Mouse (Mus musculus) lung, postnatal 0 days (tissue): ENCODE measurements around the gene Zbtb9. TPM values are rescaled to one million over a fixed set of nuclear protein-coding genes. Genes with fewer than 3 reads are reported as not detected.

Source experiments
- ATAC-seq: fragments of 200-750 bp; cut with Nextera tagmentation; 2 replicates; pipeline ENCODE4 v1.8.0; 2017; ENCODE audit warnings: moderate library complexity
- DNase-seq: peaks from one replicate; pipeline ENCODE4 v3.0.0-alpha.2; 2016; ENCODE audit warnings: low spot score
- H3K27ac ChIP-seq: fragments of 300-500 bp; sonication (generic); 2 replicates; pipeline ENCODE4 v1.5.1; 2014; ENCODE audit warnings: antibody characterized with exemption, mild to moderate bottlenecking, low read length, mixed read lengths
- H3K27me3 ChIP-seq: fragments of 300-500 bp; sonication (generic); replicated peaks from 2 replicates; pipeline ENCODE4 v1.6.1; 2014; ENCODE audit warnings: low read length, mixed read lengths; ENCODE audit not compliant: insufficient read depth
- H3K36me3 ChIP-seq: fragments of 300-500 bp; sonication (generic); 2 replicates; pipeline ENCODE4 v1.6.1; 2014; ENCODE audit warnings: low read length, mixed read lengths; ENCODE audit not compliant: insufficient read depth
- H3K4me1 ChIP-seq: fragments of 300-500 bp; sonication (generic); 2 replicates; pipeline ENCODE4 v1.6.1; 2014; ENCODE audit warnings: antibody characterized with exemption, low read depth, low read length, mixed read lengths; ENCODE audit not compliant: insufficient read depth
- H3K4me2 ChIP-seq: fragments of 300-500 bp; sonication (generic); replicated peaks from 2 replicates; pipeline ENCODE4 v1.6.1; 2014; ENCODE audit warnings: low read depth, mild to moderate bottlenecking, low read length, moderate library complexity, mixed read lengths
- H3K4me3 ChIP-seq: fragments of 300-500 bp; sonication (generic); 2 replicates; pipeline ENCODE4 v1.5.1; 2014; ENCODE audit warnings: low read depth, low read length
- H3K9ac ChIP-seq: fragments of 300-500 bp; sonication (generic); replicated peaks from 2 replicates; pipeline ENCODE4 v1.6.1; 2014; ENCODE audit warnings: low read depth, mild to moderate bottlenecking
- H3K9me3 ChIP-seq: fragments of 300-500 bp; sonication (generic); 2 replicates; pipeline ENCODE4 v1.6.1; 2016; ENCODE audit warnings: low read length, mixed read lengths
- CTCF ChIP-seq: IDR thresholded peaks from 2 replicates; pipeline ENCODE4 v1.5.1; 2016; ENCODE audit warnings: antibody characterized with exemption, mild to moderate bottlenecking
- EP300 ChIP-seq: IDR thresholded peaks from 2 replicates; pipeline ENCODE4 v1.6.1; 2016; ENCODE audit warnings: antibody characterized with exemption, mild to moderate bottlenecking, control low read depth
- WGBS: fragments of 180-500 bp; shearing (Covaris S2); extraction: QIAGEN DNeasy Blood & Tissue Kit; methylation state at CpG from one replicate; pipeline ENCODE4 v1.1.7; 2014; 5-methylcytosine and 5-hydroxymethylcytosine counted together
- polyA plus RNA-seq: library from polyadenylated mRNA; unstranded; fragments of >200 nt; fragmentation: Nextera tagmentation; extraction: Ambion mirVana; gene quantifications from 2 replicates; pipeline ENCODE4 v1.2.1, GENCODE M21; 2015

Zbtb9 gene
- polyA plus RNA-seq, 1 experiment from 2014 or later, result 9.3 TPM

GRCm38 (mm10) chr17:26945824-26946495 lies 27.0 kb upstream of the Zbtb9 start:
- Histone ChIP-seq H3K9me3 (no peaks in the 10 kb centered on the region), H3K4me2 (peak overlapping the region; percentile 72), H3K27ac (peak overlapping the region; percentile 32; the same call in 1 of the 2 replicates), H3K27me3 (no peaks in the 10 kb centered on the region), H3K4me1 (peaks cover 6% of the 10 kb centered on the region; the same call in 1 of the 2 replicates), H3K36me3 (no peaks in the 10 kb centered on the region), H3K4me3 (peak overlapping the region; percentile 33), H3K9ac (peak overlapping the region; percentile 56)
- 37% methylated on average over 13 of the region's 13 CpGs for WGBS
- ATAC-seq (no peak), DNase-seq (no peak)
- TF ChIP-seq CTCF (no peak), EP300 (no peak)

- WGBS, result 1% methylated on average over 22 of the region's 37 CpGs
- Histone ChIP-seq H3K4me2 (peak overlapping the region; percentile 72), H3K36me3 (no peaks in the 10 kb centered on the region), H3K4me3 (peak overlapping the region; percentile 33), H3K27ac (peak overlapping the region; percentile 32; the same call in 1 of the 2 replicates), H3K9ac (peak overlapping the region; percentile 56), H3K9me3 (no peaks in the 10 kb centered on the region), H3K4me1 (peaks cover 9% of the 10 kb centered on the region; the same call in 1 of the 2 replicates), H3K27me3 (no peaks in the 10 kb centered on the region)
- DNase-seq (peak; percentile 70), ATAC-seq (peak; percentile 75)
- no peak for TF ChIP-seq EP300
- TF ChIP-seq CTCF, result peak; percentile 55
These were observed 26.4 kb upstream of the Zbtb9 start for GRCm38 (mm10) chr17:26946567-26946966.

- no peak overlapping the region for H3K9ac ChIP-seq
- DNase-seq (no peak), ATAC-seq (no peak)
- H3K4me2 ChIP-seq, result peak overlapping the region; percentile 72; the same call in 1 of the 2 replicates
- no peak overlapping the region for H3K4me3 ChIP-seq
- H3K36me3 ChIP-seq, result no peaks in the 10 kb centered on the region
- peaks cover 15% of the 10 kb centered on the region; the same call in 1 of the 2 replicates for H3K4me1 ChIP-seq
- H3K27ac ChIP-seq, result no peak overlapping the region
- no peaks in the 10 kb centered on the region for H3K9me3 ChIP-seq
- TF ChIP-seq EP300, result no peak
- TF ChIP-seq CTCF, result no peak
- no peaks in the 10 kb centered on the region for H3K27me3 ChIP-seq
- 70% methylated on average over 12 of the region's 12 CpGs for WGBS
These were observed 25.5 kb upstream of the Zbtb9 start for GRCm38 (mm10) chr17:26947231-26948100.

GRCm38 (mm10) chr17:26948316-26949050 lies 24.5 kb upstream of the Zbtb9 start:
- ATAC-seq (peak; percentile 27), DNase-seq (peak; percentile 60)
- Histone ChIP-seq H3K36me3 (no peaks in the 10 kb centered on the region), H3K4me2 (peak overlapping the region; percentile 100), H3K4me1 (peaks cover 15% of the 10 kb centered on the region; the same call in 1 of the 2 replicates), H3K27ac (no peak overlapping the region), H3K27me3 (no peaks in the 10 kb centered on the region), H3K9ac (peak overlapping the region; percentile 50; the same call in 1 of the 2 replicates), H3K9me3 (no peaks in the 10 kb centered on the region), H3K4me3 (peak overlapping the region; percentile 67)
- under 1% methylated on average over 21 of the region's 87 CpGs for WGBS
- TF ChIP-seq CTCF, result peak; percentile 25
- no peak for TF ChIP-seq EP300

- H3K27ac ChIP-seq, result no peak overlapping the region
- ATAC-seq (peak; percentile 22; the same call in 1 of the 2 replicates), DNase-seq (peak; percentile 43)
- TF ChIP-seq CTCF (peak; percentile 59), EP300 (no peak)
- WGBS, result 9% methylated on average over 14 of the region's 14 CpGs
- H3K9ac ChIP-seq, result no peak overlapping the region
- H3K27me3 ChIP-seq, result no peaks in the 10 kb centered on the region
- H3K4me3 ChIP-seq, result peak overlapping the region; percentile 67
- peak overlapping the region; percentile 100 for H3K4me2 ChIP-seq
- no peaks in the 10 kb centered on the region for H3K36me3 ChIP-seq
- H3K9me3 ChIP-seq, result no peaks in the 10 kb centered on the region
- H3K4me1 ChIP-seq, result peaks cover 15% of the 10 kb centered on the region; the same call in 1 of the 2 replicates
These were observed 23.9 kb upstream of the Zbtb9 start for GRCm38 (mm10) chr17:26949051-26949577.
